Mouse (Mus musculus): ENCODE measurements around the gene Gm10277. TPM values are rescaled to one million over a fixed set of nuclear protein-coding genes. Genes with fewer than 3 reads are reported as not detected.

The Gm10277 gene
- under 1 TPM; 0.34 to 0.35 TPM for polyA plus RNA-seq (2017; shearing (Covaris generic))

DNA sequence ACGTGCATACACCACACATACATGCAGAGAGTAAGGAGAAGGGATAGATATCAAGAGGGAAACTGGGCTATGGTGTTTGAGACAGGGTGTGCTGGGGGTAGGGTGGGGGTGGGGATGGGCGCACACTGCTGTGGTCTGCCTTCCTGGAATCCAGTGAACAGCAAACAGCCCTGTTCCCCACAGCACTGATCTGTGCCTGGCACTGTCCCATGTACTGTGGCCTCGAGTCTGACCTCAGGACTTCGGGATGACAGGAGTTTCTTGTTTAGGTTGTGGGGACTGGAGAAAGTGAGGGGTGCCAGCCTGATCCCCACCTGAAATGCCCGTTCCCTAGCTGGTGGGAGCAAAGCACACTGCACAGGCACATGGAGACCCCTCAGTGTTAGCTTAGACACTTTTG, at the start of gene Gm10277:
TSS of gene Gm10277 (minus strand) at position 41 of the 400 bp plus-strand sequence.

DNA sequence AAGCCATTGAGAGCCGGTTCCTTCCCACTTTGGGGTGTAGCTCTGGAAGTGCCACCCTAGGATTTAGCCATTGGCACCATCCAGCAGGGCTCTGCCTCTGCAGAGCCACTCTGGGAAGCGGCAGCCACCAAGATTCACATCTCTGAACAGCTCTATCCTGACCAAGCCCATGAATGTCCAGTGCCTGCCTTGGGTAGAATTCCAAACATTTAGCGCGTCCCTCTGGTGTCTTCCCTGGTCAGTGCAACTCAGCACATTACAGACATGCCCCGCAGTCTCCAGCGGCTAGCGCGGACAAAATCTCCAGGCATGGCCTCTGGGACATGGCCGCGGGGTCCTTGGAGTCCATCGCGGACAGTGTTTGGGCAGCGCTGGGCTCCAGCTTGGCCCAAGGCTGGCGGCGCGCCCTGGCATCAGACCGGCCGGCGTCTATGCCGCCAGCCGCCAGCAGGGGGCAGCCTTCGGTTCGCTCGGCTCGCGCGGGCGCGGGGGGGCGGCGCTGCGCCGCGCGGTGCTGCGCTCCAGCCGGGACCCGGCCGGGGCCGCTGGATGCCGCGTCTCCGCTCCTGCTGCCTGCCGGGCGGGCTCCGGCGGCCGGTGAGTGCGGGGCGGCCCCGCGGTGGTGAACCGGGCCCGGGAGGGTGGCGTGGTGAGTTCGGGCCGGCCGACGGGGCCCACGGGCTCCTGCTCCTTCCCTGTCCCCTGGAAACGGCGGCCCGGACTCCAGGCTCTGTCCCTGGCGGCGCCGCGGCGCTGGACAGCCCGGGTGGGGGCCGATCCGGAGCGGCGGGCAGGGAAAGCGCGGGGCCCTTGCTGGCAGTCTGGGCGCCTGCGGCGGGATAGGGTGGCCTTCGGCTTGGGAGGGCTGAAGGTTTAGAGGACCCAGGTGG, 24.5 kb downstream of the Gm10277 start, which contains the start of gene Myo18a:
TSS of gene Myo18a (plus strand) at position 464 of the 890 bp plus-strand sequence.

Other genes starting within 250 kb of the Gm10277 start
- gene Taok1, start 179.9 kb downstream of the Gm10277 start, polyA plus RNA-seq (2017; shearing (Covaris generic)), result 1 to 10 TPM; 6.3 to 8.0 TPM
- 10 to 100 TPM; 41.5 to 46.1 TPM for gene Nufip2, start 101.6 kb downstream of the Gm10277 start, polyA plus RNA-seq (2017; shearing (Covaris generic))
- gene Cryba1, start 62.5 kb downstream of the Gm10277 start, polyA plus RNA-seq (2017; shearing (Covaris generic)), result under 1 TPM in 1 of 2 experiments, not detected in 1; 0.37 TPM
- 10 to 100 TPM; 15.8 to 56.3 TPM for gene Myo18a, start 24.5 kb downstream of the Gm10277 start, polyA plus RNA-seq (2017; shearing (Covaris generic))
- under 1 TPM; 0.50 to 0.89 TPM for gene Pipox, start 106.3 kb upstream of the Gm10277 start, polyA plus RNA-seq (2017; shearing (Covaris generic))
- under 1 TPM in 1 of 2 experiments, not detected in 1; 0.33 TPM for gene Sez6, start 143.1 kb upstream of the Gm10277 start, polyA plus RNA-seq (2017; shearing (Covaris generic))
- gene Phf12, start 195.0 kb upstream of the Gm10277 start, polyA plus RNA-seq (2017; shearing (Covaris generic)), result 10 to 100 TPM; 42.1 to 43.8 TPM
- 1 to 10 TPM; 5.0 to 5.3 TPM for gene Dhrs13, start 244.5 kb upstream of the Gm10277 start, polyA plus RNA-seq (2017; shearing (Covaris generic))